Mouse (Mus musculus) embryonic stem cell, embryonic (primary cell): ENCODE data around the gene Hoxa3.

Experiments
- CTCF ChIA-PET, 4 experiments: fragments of 300-600 bp in 2 of 4; fragments of 350-600 bp in 2 of 4; sonication (Branson Sonifier 250); formaldehyde crosslinking; loops; one replicate each; lab custom pipeline; 2022; ENCODE audit warnings: inconsistent platforms in 2 of 4; lab: Charles Lee
- POLR2A ChIA-PET, 4 experiments: fragments of 300-600 bp in 2 of 4; fragments of 350-600 bp in 2 of 4; sonication (Branson Sonifier 250); formaldehyde crosslinking; loops; one replicate each; lab custom pipeline; 2022; ENCODE audit warnings: antibody characterized with exemption in 4 of 4, inconsistent platforms in 1 of 4; lab: Charles Lee

The Hoxa3 gene

DNA sequence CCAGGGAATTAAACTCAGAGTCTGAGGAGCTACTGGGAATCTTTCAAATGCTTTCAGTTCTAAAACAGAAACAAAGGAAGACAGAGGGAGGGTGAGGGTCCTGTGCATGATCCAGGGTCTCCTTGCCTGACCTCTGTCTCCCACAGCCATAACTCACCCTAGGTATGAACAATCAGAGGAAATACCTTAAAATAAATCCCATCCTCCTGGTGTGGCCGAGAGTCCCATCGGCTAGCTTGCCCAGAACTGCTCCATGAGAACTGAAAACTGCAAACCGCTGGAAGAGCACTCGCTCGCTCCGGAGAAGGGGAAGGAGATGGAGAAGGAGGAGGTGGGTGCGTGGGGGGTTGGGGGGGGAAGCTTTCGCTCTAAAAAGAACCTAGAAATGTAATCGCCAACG, 33.4 kb downstream of the Hoxa3 start:
- POLR2A ChIA-PET, result interaction anchor here in 2 of 4 experiments (0.7 to 9.7 kb wide), 3 partner anchors 12 to 19 kb away, joined by 3 to 75 read pairs (median 17); partner anchors contain the start of genes Hoxa1 (in 1 of the 2) and Hoxa4 (in 1 of the 2)
- CTCF ChIA-PET, result no interaction called here

DNA sequence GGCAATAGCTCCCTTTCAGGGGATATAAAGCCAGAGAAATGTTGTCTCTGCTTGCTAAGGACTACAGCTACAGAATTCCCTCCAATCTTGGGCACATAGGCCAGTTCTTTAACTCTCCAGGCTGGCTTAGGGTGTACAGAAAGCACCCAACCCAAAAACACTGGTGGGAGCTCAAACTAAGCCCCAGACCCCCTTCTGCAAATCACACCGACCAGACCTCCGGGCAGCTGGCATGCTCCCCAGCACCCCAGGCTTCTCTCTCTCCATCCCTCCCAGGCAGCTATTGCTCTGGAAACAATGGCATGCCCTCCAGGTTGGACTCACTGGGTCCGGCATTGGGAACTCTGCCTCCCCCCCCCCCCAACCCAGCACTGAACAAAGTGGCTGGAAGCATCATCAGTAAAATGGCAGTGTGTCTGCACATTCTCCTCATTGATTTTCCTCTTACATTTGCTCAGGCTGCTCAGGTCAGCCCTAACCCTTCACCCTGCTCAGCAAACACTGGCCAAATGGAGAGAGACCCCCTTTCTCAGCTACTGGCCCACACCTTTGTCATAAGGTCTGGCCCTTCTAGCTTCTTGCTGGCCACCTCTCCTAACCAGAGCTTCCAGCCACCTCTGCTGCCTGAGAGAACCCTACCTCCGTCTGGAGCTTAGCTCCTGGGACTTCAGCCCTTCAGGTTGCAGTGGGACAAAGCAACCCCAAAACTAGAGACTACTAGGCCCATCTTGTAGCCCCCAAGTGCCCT, 34.0 kb downstream of the Hoxa3 start:
- ChIA-PET POLR2A (interaction anchor here in 2 of 4 experiments (0.7 to 9.7 kb wide), 4 partner anchors 12 to 145 kb away, joined by 3 to 75 read pairs (median 10); partner anchors contain the start of genes Hoxa1 (in 1 of the 2) and Hoxa4 (in 1 of the 2)), CTCF (interaction anchor here in 2 of 4 experiments (1.0 to 1.2 kb wide), 2 partner anchors 43 to 134 kb away, joined by 3 read pairs; partner anchors contain the start of gene Hoxa7 (in 1 of the 2))

GRCm38 (mm10) chr6:52177806-52178205, 35.3 kb downstream of the Hoxa3 start:
- CTCF ChIA-PET, result interaction anchor here in 2 of 4 experiments (0.5 to 1.3 kb wide), 3 partner anchors 27 to 63 kb away, joined by 3 to 5 read pairs (median 4); partner anchors contain the start of gene Hoxa10 (in 2 of the 2)
- POLR2A ChIA-PET, result interaction anchor here in 2 of 4 experiments (0.7 to 9.7 kb wide), 9 partner anchors 10 to 70 kb away, joined by 3 to 75 read pairs (median 4); partner anchors contain the start of genes Gm28308 (in 1 of the 2), Hoxa1 (in 1 of the 2), Hoxa3 (in 1 of the 2) and Hoxa4 (in 1 of the 2)

DNA sequence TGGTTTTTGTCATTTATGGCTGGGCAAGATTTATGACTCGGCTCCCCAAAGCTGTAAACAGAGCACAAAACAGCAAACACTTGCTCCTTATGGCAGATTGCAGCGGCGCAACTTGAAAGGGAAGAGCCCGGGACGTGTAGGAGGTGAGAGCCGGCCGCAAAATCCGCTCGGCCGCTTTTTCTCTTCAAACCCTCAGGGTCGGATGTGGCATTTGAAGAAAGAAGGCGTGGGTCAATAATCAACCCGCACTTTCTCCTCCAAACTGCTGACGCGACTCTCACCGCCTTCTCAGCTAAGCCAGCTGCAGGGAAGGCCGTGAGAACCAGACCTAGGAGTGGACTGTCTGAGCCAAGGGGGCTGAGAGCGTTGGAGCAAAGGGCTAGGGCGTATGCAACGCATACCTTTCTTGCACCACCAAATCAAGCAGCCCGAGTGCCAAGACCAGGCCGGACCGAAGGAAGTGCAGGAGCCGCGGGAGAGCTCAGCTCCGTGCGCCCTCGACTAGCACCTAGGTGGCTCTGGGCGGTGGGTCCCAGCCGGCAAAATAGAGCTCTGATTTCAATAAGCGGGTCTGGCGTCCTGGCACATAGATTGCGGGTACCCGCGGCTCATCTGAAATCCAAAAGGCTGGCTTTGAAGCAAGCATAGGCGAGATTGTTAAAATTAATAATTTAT, 35.9 kb downstream of the Hoxa3 start, which contains the start of gene 5730596B20Rik:
Gene 5730596B20Rik, plus strand, starts transcription at position 438 of the 675 bp plus-strand sequence.
- POLR2A ChIA-PET, result interaction anchor here in 2 of 4 experiments (0.5 to 9.7 kb wide), 12 partner anchors 9 to 786 kb away, joined by 3 to 75 read pairs (median 4); partner anchors contain the start of genes Gm28308 (in 1 of the 2), Hoxa1 (in 1 of the 2), Hoxa3 (in 1 of the 2) and Hoxa4 (in 1 of the 2)
- CTCF ChIA-PET, result interaction anchor here in 2 of 4 experiments (0.7 to 1.3 kb wide), 3 partner anchors 28 to 63 kb away, joined by 3 to 4 read pairs (median 4); partner anchors contain the start of gene Hoxa10 (in 1 of the 2)

DNA sequence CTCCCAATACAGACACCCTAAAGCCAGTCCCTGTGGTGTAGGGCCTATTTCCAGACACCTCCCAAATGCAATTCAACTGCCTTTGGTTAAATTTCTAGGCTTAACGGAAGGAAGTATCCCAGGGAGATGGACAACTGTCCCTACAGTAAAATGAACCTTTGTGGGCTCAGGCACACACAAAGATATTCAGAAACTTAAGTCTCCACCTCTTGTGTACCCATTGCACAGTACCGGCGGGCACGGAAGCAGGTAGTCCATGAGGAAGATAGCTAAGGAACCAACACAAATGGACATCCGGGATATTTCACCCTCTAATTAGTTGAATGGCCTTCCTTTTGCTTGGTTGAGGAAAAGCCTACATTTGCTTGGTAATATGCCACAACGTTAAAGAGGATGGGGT, 36.7 kb downstream of the Hoxa3 start:
- CTCF ChIA-PET, result interaction anchor here in 2 of 4 experiments (0.7 to 1.3 kb wide), 2 partner anchors 35 to 64 kb away, joined by 3 to 4 read pairs; partner anchors contain the start of gene Hoxa10 (in 1 of the 2)
- POLR2A ChIA-PET, result interaction anchor here in 3 of 4 experiments (0.6 to 9.7 kb wide), 11 partner anchors 13 to 969 kb away, joined by 3 to 75 read pairs (median 3); partner anchors contain the start of genes Hoxa1 (in 1 of the 3) and Hoxa4 (in 1 of the 3)

GRCm38 (mm10) chr6:52175864-52176263, 37.3 kb downstream of the Hoxa3 start:
- ChIA-PET POLR2A (interaction anchor here in 3 of 4 experiments (0.6 to 9.7 kb wide), 8 partner anchors 13 to 140 kb away, joined by 3 to 75 read pairs (median 4); partner anchors contain the start of gene Hoxa1 (in 1 of the 3)), CTCF (no interaction called here)

GRCm38 (mm10) chr6:52174968-52175751, 38.0 kb downstream of the Hoxa3 start:
- CTCF ChIA-PET, result no interaction called here
- POLR2A ChIA-PET, result interaction anchor here in 2 of 4 experiments (0.6 to 9.7 kb wide), 5 partner anchors 8 to 76 kb away, joined by 3 to 75 read pairs (median 5); partner anchors contain the start of gene Hoxa1 (in 1 of the 2)

- ChIA-PET POLR2A (interaction anchor here in 2 of 4 experiments (0.5 to 9.7 kb wide), 5 partner anchors 10 to 650 kb away, joined by 4 to 75 read pairs (median 5); partner anchors contain the start of genes Gm28308 (in 1 of the 2), Hoxa1 (in 1 of the 2), Hoxa3 (in 1 of the 2) and Snx10 (in 1 of the 2)), CTCF (interaction anchor here in 2 of 4 experiments (1.1 to 1.5 kb wide), 2 partner anchors 67 kb away, joined by 4 to 13 read pairs; partner anchors contain the start of gene Hoxa10 (in 2 of the 2))
Observed at GRCm38 (mm10) chr6:52173648-52174047, 39.5 kb downstream of the Hoxa3 start.

GRCm38 (mm10) chr6:52172501-52172900, 40.6 kb downstream of the Hoxa3 start:
- ChIA-PET CTCF (interaction anchor here (0.5 to 1.5 kb wide), 7 partner anchors 12 to 688 kb away, joined by 3 to 13 read pairs (median 4); partner anchors contain the start of genes Hoxa10 (in 2 of the 4) and Hoxa7 (in 1 of the 4)), POLR2A (interaction anchor here in 3 of 4 experiments (0.6 to 9.7 kb wide), 23 partner anchors 9 to 731 kb away, joined by 3 to 75 read pairs (median 3); partner anchors contain the start of genes Hoxa1 (in 2 of the 3), Hoxa4 (in 1 of the 3), Hoxa5 (in 1 of the 3) and Hoxa9 (in 1 of the 3))

DNA sequence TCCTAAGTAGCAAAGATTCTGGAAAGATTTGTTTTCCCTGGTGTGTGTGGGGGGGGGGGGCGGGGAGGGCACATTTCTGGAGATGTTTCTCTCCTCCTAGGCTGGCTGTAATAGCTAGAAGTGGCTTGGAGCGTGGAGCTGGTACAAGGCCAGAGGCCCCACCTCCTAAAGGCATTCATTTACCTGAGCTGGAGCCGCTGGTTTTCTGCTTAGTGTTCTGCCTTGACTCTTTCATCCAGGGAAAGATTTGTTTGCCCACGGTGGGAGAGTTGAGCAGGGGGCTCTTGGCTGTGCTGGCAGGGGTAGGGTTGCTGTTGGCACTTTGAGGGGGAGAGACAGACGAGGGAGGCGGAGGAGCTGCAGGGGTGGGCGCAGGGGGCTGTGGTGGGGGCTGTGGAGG, 41.2 kb downstream of the Hoxa3 start:
- CTCF ChIA-PET, result interaction anchor here in 2 of 4 experiments (0.5 to 1.5 kb wide), 5 partner anchors 12 to 687 kb away, joined by 3 to 6 read pairs (median 4); partner anchors contain the start of genes Hoxa10 (in 1 of the 2) and Hoxa7 (in 1 of the 2)
- POLR2A ChIA-PET, result interaction anchor here (0.6 to 9.7 kb wide), 21 partner anchors 9 to 871 kb away, joined by 3 to 75 read pairs (median 3); partner anchors contain the start of genes Hoxa1 (in 2 of the 4), Hoxa4 (in 1 of the 4), Hoxa9 (in 1 of the 4) and Skap2 (in 1 of the 4)

DNA sequence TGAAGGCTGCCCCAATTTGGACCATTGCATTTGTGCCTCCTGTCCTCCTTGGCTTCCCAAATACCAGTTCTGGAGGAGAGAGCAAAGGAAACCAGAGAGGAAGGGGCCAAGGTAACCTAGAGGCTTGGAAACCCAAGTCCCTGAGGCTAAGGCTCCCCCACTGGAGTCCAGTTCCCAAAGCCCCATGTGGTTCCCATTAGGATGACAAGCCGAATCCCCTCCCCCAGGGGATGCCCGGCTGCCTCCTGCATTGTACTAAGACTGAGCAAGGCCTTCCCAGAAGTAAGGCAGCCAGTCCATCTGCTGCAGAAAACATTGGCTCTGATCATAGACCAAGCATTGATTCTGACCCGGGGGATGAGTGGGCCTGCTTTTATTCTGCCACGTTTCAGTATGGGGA, 41.8 kb downstream of the Hoxa3 start:
- CTCF ChIA-PET, result interaction anchor here in 1 of 4 experiments (1.5 kb wide), 1 partner anchor 11 kb away, joined by 4 read pairs; no protein-coding TSS in a partner anchor
- POLR2A ChIA-PET, result interaction anchor here (0.6 to 9.7 kb wide), 11 partner anchors 8 to 804 kb away, joined by 3 to 75 read pairs (median 3); partner anchors contain the start of genes Hoxa1 (in 3 of the 4), Hoxa5 (in 1 of the 4) and Hoxa7 (in 1 of the 4)

DNA sequence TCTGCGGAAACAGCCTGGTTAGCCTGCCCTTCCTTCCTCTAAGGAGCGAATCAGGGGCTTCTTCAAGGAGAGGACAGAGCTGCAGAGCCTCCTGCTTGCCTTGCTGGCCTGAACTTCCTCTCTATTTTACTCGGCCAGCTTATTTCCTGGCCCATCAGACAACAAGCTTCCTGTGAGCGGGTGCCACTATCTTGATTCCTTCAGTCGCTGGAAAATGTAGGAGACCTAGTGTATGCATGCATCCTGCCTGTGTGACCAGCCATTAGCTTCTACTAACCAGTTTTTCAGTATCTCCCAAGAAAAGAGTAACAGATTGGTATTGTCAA, 42.3 kb downstream of the Hoxa3 start:
- ChIA-PET POLR2A (interaction anchor here (0.6 to 9.7 kb wide), 7 partner anchors 11 to 804 kb away, joined by 3 to 75 read pairs (median 3); partner anchors contain the start of genes Hoxa1 (in 3 of the 4), Hoxa5 (in 1 of the 4) and Hoxa7 (in 1 of the 4)), CTCF (no interaction called here)

DNA sequence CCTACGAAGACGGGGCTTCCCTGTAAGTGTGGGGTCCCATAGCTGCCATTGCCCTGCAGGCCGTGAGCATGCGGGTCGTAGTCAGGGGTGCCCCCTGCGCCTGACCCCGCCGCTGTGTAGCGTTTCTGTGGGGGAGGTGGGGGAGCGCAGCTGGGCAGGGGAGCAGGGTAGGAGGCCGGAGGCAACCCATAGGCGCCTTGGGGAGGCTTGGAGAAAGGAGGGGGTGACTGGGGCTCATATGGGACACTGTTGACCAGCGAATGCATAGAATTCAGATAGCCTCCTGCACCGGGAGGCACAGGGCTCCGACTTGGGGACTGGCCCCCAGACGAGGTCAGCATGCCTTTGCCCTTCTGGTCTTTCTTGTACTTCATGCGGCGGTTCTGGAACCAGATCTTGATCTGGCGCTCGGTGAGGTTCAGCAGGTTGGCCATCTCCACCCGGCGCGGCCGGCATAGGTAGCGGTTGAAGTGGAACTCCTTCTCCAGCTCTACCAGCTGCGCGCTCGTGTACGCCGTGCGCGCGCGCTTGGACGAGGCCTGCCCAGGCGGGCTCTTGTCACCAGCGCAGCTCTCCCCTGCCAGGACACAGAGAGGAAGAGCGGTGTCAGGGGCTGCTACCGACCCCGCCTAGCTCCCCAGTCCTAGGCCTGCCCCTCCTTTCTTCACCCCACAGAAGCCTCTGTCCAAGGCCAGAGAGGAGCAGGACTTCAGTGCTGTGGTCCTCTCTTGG, 42.8 kb downstream of the Hoxa3 start:
- CTCF ChIA-PET, result interaction anchor here in 1 of 4 experiments (0.6 kb wide), 1 partner anchor 27 kb away, joined by 3 read pairs; no protein-coding TSS in a partner anchor

GRCm38 (mm10) chr6:52169499-52170165, 43.5 kb downstream of the Hoxa3 start:
- CTCF ChIA-PET, result interaction anchor here in 1 of 4 experiments (0.6 kb wide), 1 partner anchor 28 kb away, joined by 3 read pairs; no protein-coding TSS in a partner anchor
- POLR2A ChIA-PET, result interaction anchor here in 1 of 4 experiments (2.0 kb wide), 1 partner anchor 11 kb away, joined by 12 read pairs; the partner anchor contains the start of gene Hoxa1

More for the DNA sequence above, 42.8 kb downstream of the Hoxa3 start:
- POLR2A ChIA-PET, result interaction anchor here (0.6 to 9.7 kb wide), 7 partner anchors 10 to 803 kb away, joined by 3 to 75 read pairs (median 3); partner anchors contain the start of genes Hoxa1 (in 3 of the 4), Hoxa5 (in 1 of the 4) and Hoxa7 (in 1 of the 4)
